Mouse (Mus musculus) cerebellum, postnatal 25 days (tissue): ENCODE data around the gene Car3.
"Not testable (repeated sequence)": the region's sequence is repeated elsewhere in the genome, so short reads cannot be mapped to it uniquely, and the experiment has no call there.

Experiments
- DNase-seq, 2 experiments: peaks; one replicate each; pipeline ENCODE4 v3.0.0; 2021; ENCODE audit warnings: mixed read lengths in 2 of 2

The Car3 gene

GRCm38 (mm10) chr3:14863022-14863711, at the start of gene Car3:
Gene Car3 (plus strand): TSS chr3:14863512.
- no peak for DNase-seq

- DNase-seq: not testable (repeated sequence)
These were observed 47.9 kb upstream of the Car3 start for GRCm38 (mm10) chr3:14815396-14815795.

DNA sequence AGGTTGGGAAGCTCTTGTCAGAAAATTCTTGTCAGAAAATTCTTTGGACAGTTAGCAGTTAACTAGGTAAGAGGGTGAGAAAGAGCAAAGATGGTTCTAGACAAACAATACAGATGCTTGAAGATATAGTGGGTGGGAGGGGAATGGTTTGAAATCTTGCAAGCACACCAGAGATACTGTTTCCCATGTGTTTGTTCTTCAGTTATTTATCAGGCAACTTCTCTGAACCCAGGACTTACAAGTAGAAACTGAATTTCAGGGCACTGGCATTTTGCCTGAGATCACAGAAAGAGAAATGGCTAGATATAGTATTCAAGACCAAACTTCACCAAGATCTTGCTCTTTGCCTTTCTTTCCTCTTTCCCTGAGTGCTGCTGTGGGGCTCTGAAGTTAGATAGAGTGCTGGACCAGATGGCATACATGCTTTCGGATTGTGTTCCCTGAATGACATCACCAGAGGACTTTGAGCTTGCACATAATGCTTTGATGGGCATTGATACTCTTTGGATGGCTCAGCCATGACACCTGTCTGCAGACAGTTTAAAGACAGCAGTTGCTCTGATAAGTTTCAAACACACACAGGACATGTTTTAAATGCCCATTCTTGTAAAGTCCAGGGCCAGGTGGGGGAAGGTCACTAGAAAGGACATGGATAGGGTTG, 43.3 kb upstream of the Car3 start:
- DNase-seq: no peak

DNA sequence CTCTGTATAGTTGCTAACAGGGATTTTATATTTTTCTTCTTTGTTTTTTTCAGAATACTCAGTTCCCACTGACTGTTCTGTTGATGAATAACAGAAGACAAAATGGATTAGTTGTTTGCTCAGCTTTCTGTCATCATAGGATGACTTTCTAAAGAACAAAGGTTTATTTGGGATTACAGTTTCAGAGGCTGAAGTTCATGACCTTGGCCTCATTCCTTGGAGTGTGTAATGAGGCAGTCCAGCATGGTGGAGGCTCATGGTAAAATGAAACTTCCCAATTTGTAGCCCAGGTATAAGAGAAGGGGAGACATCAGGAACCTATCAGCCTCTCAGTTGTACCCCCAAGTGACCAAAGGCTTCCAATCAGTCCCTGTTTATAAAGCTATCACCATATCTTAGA, 34.4 kb upstream of the Car3 start:
- DNase-seq: no peak

DNA sequence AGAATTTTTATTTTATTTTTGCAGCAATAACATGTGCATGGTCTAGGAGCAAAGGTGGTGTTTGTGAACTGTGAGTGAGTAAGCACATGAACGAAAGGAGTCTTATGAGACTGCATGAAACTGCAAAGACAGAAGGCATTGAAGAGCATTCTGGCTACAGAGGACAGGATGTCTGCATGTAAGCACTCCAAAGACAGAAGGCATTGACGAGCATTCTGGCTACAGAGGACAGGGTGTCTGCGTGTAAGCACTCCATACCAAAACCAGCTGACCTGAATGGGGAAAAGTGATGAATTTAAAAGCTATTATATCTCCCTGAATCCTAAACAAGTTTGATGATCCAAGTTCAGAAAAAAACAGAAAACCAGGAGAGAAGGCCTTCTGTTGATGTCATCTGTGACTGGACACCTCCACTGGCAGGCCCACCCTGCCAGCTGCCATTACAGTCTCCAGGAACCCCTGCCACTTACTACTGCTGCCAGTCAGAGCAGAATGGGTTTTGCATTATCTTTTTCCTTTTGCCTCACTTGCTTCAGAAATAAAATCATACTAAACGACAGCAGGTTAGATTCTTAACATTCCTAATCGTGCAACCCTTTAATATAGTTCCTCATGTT, 32.0 kb upstream of the Car3 start:
- no peak for DNase-seq

- DNase-seq: no peak
These were observed 30.5 kb upstream of the Car3 start for GRCm38 (mm10) chr3:14832766-14833165.

DNA sequence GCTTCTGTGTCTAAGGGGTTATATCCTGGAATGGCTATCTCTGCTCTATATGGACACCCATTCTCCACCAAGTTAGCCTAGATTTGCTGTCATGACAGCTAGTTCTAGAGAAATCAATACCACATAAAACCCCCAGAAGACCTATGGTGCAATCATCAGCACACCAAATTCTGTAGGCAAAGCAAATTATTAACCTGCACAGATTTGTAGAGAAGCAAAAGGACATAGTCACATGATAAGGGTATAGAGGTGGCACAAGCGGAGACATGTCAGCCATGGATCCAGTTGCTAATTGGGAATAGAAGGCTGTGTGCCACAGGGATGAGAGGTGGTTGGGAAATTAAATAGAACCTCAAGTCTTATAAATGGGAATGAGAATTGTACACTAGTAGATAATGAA, 24.4 kb upstream of the Car3 start:
- DNase-seq: no peak

GRCm38 (mm10) chr3:14839466-14840118, 23.7 kb upstream of the Car3 start:
- no peak for DNase-seq

DNA sequence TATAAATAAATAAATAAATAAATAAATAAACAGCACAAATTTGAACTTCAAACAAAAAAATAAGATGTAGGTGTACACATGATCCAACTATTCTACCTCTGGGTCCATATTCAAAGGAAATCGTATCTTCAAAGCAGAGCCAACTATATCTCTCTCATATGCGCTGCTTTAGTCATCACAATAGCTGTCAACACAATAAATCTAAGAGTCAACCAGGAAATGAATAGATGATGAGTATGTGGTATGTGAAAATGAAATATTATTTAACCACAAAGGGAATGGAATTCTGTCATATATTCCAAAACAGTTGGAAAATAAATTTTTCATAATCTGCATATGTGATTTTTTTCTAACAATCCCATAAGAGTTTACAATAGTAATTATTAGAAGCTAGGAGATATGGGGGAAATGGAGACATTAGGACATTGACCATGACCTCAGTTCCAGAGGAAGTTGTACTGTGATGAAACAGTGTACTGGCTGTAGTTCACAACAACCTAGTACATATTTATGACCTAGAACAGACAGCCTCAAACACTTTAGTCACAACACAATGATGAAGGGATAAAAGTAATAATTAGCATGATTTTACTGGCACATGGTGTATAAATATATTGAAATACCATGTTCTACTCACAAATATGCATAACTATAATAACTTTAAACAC, 14.6 kb upstream of the Car3 start:
- no peak for DNase-seq

DNA sequence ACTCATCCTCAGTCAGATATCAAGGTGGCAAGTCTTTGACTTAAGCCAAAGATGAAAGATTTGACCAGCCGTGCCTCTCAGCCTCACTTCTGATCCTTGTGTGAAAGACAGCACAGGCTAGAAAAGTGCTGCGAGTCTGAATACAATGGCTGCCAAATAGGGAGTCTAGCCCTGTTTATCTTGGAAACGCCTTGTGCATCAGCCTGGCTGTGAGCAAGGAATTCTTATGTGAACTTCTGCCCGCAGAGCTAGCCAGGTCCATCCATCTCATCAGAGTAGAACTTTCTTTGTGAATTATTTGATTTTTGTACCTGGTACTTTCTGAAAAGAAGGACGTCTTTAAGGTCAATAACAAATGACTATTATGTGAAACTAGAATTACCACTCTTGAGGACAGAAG, 9.3 kb upstream of the Car3 start:
- DNase-seq: no peak

- DNase-seq: no peak
These were observed 8.9 kb upstream of the Car3 start for GRCm38 (mm10) chr3:14854446-14854845.

GRCm38 (mm10) chr3:14857874-14858273, 5.4 kb upstream of the Car3 start:
- DNase-seq: no peak

DNA sequence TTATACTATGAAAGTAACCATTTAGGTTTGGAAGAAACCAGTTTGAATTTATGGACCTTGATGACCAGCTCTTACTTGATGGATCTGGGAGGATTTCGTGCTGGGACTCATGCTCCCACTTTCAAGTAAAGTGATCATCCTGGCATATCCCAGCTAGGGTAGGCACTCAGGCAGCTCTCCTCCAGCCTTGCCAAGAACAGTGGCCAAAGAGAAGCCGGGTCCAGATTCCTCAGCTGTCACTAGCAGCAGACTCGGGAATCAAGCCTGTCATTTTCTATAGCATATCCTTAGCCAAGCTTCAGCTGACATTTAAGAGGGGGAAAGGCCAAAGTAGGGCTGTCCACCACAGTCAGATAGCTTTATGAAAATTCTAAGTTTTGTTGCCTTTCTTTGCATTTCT, 3.0 kb upstream of the Car3 start:
- peak; percentile 53 to 64 for DNase-seq

DNA sequence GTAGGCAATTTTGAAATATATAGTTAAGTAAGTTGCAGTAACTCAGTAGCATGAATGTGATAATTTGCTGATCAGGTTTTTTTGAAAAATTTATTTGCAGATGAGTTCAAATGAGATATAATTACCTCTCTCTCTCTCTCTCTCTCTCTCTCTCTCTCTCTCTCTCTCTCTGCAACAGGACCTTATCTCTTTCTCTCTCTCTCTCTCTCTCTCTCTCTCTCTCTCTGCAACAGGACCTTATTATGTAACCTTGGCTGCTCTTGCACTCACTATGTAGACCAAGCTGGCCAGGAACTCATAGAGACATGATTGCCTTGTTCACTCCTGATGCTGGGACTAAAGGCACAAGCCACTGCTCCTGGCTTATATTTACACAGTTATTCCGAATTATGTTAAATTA, 2.1 kb upstream of the Car3 start:
- no peak for DNase-seq

GRCm38 (mm10) chr3:14861787-14862186, 1.5 kb upstream of the Car3 start:
- no peak for DNase-seq

- DNase-seq: peak; percentile 27 to 43
These were observed 674 bp upstream of the Car3 start for GRCm38 (mm10) chr3:14862654-14863021.

GRCm38 (mm10) chr3:14863922-14864321, 610 bp downstream of the Car3 start:
- DNase-seq: no peak

GRCm38 (mm10) chr3:14865941-14866340, 2.6 kb downstream of the Car3 start:
- no peak for DNase-seq

GRCm38 (mm10) chr3:14869779-14870178, 6.5 kb downstream of the Car3 start:
- peak; percentile 67 to 81 for DNase-seq

DNA sequence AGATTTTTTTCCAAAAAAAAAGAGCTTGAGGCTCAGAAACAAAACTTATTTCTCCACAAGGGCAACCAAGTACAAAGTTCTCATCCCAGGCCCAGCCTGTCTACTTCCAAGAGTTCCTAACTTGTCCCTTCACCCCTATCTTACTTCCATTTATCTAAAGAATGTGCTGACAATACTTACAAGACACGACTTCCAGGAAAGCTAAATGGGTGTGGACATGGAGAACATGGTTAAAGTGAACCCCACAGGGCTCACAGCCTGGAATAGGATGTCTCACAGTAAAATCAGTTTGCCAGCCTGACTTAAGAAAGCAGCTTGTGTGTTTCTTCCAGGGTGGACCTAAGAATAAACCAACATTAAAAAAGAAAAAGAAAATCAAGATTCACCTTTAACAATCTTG, 7.2 kb downstream of the Car3 start:
- no peak for DNase-seq

- DNase-seq: peak in 1 of 2 experiments; percentile 19
These were observed 8.1 kb downstream of the Car3 start for GRCm38 (mm10) chr3:14871386-14871785.

DNA sequence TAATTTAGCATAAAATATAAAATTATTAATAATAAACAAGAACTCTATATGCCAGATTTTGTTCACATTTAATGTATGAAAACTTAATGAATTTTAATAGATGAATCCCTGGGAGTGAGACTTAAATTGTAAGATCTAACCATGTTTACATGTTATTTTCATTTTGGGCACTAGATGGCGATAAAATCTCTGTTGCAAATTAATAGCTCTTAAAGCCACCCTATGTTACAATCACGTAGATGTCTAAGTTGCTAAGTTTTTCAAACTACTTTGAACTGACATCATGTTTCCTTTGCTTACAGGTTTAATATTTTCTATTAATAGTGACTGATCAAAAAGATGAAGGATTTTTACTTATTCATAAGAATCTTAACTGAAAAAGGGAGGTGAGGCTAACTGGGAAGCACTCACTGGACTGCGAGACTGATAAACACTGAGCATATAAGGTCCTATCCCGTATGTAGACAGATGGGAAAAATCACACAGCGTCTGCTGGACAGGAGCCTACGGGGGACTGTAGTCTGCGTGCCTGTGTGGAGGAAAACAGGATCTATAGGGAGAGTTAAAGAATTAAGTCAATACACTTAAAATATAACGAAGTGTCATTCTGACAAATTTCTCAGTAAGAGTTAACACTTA, 11.2 kb downstream of the Car3 start:
- no peak for DNase-seq
